Mouse (Mus musculus) c-Kit-positive CD71-positive TER-119-negative erythroid progenitor cells, embryonic 14.5 days (primary cell): ENCODE data around the gene Cdk2ap2.
"Not testable (repeated sequence)": the region's sequence is repeated elsewhere in the genome, so short reads cannot be mapped to it uniquely, and the experiment has no call there.

Experiments
- DNase-seq: peaks from one replicate; pipeline ENCODE4 v3.0.0-alpha.2; 2013; ENCODE audit warnings: low read depth

Gene Cdk2ap2

DNA sequence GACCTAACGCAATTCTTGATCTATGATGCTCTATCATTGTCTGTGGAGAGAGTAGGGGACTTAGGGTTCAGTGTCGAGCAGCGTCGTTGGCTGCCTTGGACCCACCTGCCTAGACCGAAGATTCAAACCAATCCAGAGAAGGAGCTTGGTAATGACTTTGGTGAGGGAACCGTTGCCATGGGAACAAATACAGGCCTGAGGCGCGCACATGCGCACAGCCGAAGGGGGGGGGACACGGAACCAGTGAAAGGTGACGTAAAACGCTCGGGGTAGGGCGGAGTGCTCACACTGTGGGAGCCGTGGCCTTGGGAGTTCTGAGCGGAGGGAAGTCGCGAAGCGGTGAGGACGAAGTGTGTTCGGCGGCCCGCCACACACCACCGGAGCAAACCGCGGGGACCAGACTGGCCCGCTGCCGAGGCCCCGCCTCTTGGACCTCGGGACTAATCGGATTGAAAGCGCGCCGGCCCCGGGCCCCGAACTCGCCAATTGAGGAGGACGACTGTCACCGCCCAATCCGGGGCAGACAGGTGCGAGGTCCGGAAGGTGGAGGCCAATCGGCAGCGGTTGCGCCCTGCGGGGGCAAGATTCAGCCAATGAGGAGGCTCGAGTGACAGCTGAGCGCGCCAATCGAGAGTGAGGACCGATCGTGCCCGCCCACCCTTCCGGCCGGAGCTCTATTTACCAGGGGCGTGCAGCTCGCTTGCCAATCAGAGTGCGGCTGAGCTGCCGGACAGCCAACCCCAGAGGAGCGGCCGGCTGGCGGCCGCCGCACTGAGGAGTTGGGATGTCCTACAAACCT is at the start of gene Cdk2ap2:
Gene Cdk2ap2 (plus strand): TSS at position 541 of the 799 bp plus-strand sequence.
- peak; percentile 97 for DNase-seq

DNA sequence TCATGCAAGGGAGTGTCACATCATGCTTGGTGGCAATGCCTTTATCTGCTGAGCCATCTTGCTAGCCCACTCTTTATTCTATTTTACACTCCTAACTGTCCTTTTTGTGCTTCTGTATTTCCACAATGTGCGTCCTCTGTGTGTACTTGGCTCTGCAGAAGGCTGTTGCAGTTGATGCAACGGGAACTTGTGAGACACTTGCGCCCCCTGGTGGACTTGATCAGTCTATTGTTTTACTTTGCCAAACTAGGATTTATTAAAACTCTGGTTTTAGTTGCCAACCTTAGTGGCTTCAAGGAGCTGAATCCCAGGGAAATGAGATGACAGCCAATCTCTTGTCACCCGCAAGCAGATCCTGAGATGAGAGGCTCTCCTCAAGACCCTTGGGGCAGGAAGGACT is 49.1 kb upstream of the Cdk2ap2 start:
- DNase-seq: peak; percentile 80

DNA sequence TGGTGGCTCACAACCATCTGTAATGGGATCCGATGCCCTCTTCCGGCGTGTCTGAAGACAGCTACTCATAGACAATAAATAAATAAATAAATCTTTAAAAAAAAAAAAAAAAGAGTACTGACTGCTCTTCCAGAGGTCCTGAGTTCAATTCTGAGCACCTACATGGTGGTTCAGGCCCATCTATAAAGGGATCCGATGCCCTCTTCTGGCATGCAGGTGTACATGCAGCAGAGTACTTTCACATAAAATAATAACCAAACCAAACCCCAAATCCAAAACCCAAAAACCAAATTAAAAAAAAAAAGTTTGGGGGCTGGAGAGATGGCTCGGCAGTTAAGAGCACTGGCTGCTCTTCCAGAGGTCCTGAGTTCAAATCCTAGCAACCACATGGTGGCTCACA is 47.9 kb upstream of the Cdk2ap2 start:
- not testable (repeated sequence) for DNase-seq

GRCm38 (mm10) chr19:4051016-4051415 is 46.0 kb upstream of the Cdk2ap2 start:
- no peak for DNase-seq

GRCm38 (mm10) chr19:4051741-4052515 is 45.1 kb upstream of the Cdk2ap2 start:
- DNase-seq: no peak

DNA sequence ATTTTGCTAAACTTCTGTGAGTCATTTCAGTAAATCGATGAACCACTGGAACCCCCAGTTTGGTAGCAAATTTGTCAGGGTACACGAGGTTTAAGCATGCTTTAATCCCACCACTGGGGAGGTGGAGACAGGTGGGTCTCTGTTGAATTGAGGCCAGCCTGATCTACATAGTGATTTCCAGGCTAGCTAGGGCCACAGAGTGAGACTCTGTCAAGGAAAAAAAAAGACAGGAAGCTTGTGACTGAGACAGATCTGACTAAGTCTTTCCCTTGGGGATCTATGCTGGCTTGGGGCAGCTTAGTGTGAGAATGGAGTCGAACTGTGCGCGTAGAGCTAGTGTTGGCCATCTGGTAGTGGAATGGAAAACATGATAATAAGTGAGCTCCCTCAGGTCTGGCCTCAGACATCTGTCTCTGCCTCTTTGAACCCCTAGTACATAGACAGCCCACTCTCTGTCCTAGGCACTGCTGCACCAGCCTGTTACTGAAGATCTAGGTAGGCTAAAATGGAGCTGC is 44.4 kb upstream of the Cdk2ap2 start:
- no peak for DNase-seq

DNA sequence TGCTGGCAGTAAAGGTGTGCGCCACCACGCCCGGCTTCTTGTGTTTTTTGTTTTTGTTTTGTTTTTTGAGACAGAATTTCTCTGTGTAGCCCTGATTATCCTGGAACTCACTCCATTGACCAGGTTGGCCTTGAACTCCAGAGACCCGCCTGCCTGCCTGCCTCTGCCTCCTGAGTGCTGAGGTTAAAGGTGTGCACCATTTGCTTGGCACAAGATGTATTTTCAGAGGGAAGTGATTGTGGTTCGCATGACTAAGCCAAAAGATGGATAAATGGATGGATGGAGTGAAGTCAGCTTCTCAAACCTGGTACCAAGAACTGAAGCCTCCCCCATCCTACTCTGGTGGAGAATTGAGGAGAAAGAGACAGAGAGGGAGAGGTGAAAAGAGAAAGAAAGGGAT is 42.4 kb upstream of the Cdk2ap2 start:
- no peak for DNase-seq

DNA sequence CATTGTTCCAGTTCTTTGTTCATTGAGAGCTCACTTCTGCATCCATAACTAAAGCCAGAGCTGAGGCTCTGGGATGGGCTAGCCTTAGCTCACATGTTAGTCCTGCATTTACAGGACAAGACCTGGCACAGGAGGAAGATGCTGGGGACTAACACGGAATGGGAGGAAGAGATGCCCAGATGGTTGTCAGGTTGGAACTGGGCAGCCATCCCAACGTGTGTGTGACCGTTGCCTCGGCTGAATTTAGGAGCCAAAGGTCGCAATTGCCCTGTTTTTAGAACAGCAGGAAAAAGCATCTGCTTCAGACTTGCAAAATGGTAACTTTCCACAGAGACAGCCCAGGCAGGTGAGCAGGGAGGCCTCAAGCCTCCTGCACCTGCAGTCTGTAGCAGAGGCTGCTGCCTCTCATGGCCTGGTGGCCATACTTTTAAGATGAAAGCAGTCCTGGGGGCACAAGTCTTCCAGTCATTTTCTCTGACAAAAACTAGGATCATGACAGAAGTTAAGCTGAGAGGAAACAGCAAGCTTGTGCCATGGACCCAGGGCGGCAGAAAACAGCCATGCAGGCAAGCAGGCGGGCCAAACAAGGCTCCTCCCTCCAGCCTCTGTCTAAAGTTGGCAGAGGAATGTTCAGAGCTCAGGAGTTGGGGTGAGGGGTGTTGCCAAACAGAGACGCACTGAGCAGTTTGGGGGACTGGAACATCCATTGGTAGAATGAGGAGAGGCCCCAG is 41.6 kb upstream of the Cdk2ap2 start:
- no peak for DNase-seq

DNA sequence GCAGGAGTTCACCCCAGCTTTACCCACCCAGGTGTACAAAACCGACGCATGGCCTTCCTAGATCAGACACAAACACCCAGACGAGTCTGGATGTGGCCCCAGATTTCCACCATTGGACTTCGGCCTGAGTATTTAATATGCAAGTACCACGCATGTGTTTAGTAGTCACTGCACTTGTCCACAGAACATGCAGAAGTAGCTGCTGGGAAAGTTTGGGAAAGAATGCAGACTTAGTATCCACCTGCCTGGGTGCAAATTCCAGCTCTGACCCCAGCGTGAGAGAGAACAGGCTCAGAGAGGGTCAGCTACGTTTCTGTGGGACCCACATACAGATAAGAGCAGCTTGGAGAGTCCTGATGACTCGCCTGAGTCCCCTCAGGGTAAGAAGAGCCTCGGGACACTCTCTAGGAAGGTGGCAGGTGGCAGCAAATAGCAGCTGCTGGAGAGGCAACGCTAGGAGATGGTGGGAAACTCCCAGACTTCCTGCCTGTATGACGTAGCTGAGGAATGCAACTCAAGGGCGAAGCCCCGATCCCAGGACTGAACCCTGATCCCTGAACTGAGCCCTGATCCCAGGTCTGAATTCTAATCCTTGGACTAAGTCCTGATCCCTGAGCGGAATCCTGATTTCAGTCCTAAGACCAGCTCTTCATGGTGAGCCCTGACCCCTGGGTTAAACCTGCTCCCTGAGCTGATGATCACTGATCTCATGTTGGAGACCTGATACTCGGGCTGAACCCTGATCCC is 40.9 kb upstream of the Cdk2ap2 start:
- DNase-seq: no peak

DNA sequence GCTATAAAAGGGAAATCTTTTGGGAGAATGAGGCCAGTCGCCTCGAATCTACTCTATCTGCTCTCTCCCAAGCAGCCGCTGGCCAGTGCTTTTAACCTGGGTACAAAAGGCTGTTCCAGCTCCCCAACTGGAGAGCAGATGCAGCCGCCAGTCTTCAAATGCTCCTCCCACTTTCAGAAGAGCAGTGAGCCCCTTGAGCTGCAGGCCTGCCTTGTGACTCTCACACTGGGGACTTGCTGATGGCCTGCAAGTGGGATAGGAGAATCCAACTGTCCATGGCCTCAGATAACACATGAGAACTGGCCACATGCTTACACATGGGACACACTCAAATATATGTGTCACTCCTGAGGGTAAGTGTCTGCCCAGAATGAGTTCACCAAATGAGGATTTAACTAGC is 40.3 kb upstream of the Cdk2ap2 start:
- no peak for DNase-seq

GRCm38 (mm10) chr19:4057389-4057788 is 39.6 kb upstream of the Cdk2ap2 start:
- DNase-seq: no peak

DNA sequence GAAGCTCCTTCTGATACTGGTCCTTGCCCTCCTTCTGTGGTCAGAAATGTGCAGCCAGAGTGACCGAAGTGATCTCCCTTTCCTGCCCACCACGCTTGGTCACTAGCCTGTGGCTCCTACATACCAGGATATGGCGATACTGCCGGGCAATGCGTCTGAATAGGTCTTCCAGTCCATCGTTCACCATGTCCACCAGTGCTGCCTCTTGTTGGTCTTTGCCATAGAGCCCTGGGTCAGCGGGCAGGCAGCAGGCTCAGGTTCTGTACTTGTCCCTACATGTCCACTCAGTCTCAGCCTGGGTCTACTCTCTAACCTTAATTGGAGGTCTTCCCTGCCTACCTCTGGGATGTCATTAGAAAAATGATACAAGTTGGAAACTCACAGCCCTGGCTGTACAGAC is 39.0 kb upstream of the Cdk2ap2 start:
- no peak for DNase-seq

DNA sequence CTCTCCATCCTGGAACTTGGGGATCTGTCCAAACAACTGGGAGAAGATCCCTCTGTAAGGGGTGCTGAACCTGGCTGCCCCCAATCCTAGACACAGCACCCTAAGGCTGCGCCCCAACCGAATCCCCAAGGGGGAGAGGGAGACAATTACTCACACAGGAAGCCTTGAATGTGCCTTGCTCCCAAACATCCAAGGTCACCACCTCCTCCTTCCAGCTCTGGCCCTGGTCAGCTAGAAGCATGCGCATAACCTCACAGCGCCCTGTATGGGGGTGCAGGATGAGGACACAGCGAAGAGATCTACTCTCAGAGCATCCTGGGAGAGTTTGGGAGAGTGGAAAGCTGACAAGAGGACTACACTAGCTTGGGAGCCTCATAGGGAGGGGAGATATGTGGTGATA is 38.4 kb upstream of the Cdk2ap2 start:
- DNase-seq: no peak

DNA sequence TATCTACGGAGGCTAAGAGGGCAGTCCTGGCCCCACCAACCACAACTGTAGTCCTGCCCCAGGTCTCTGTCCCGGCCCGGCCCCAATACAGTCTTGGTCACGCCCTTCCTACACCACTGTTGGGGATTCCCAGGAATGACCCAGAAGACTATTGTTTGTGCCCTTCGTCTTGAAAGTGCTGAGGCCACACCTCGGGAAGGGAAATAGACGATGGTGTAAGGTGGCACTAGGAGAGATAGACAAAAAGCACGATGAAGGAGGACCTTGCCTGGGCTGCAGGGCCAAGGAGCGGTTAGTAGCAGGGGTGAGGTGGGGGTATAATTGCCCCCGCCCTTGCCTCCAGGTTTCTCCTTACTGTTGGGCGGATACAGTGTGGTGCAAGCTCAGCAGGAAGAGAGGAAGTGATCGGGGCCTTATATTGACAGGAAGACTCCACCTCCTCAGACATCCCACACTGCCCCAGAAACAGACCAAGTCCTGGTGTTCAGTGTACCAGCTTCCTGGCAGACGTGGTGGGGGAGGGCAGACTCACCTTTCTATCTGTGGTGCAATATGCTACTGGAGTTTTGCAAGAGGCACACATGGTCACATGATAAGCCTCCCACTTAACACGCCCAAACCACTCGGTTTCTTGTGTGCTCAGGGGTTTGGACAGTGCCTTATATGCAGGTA is 37.8 kb upstream of the Cdk2ap2 start, which contains the start of gene Gstp3:
Gene Gstp3 (minus strand): TSS at position 501 of the 672 bp plus-strand sequence.
- peak; percentile 63 for DNase-seq

DNA sequence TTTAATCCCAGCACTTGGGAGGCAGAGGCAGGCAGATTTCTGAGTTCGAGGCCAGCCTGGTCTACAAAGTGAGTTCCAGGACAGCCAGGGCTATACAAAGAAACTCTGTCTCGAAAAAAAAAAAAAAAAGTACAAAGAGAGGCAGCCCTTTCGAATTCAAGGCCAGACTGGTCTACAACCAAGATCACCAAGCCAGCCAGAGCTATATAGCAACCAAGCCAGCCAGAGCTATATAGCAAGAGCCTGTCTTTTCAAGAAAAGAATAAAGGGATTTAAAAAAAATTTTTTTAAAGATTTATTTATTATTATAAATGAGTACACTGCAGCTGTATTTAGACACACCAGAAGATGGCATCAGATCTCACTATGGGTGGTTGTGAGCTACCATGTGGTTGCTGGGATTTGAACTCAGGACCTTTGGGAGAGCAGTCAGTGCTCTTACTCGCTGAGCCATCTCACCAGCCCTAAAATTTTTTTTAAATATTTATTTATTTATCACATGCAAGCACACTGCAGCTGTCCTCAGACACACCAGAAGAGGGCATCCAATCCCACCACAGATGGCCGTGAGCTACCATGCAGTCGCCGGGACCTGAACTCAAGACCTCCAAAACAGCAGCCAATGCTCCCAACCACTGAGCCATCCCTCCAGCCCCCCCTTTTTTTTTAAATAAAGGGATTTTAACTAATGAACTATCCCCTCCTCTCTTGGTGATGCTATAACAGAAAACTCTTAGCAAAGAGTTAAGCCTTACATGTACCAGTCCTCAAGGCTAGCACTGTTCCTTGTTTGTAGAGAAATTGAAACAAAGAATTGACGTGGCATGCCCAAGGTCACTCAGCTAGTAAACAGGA is 36.7 kb upstream of the Cdk2ap2 start:
- not testable (repeated sequence) for DNase-seq

- DNase-seq: no peak
These were observed 36.0 kb upstream of the Cdk2ap2 start for GRCm38 (mm10) chr19:4060899-4061465.

DNA sequence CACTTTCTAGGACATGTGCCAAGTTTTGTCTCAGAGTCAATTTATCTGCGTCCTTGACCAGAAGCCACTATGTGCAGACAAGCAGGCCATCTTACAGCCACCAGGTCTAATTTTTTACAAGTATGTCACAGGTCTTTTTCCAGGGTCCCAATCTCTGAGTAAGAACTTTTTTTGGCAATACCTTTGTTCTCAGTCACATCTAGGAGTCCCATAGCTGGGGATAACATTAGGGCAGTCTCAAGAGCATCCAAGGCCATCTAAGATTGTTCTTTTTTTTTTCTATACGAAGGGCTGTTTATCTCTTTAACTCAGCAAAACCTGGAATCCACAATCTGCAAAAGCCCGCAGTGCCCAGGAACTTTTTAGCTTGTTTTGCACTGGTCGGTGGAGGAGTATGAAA is 33.6 kb upstream of the Cdk2ap2 start:
- not testable (repeated sequence) for DNase-seq

DNA sequence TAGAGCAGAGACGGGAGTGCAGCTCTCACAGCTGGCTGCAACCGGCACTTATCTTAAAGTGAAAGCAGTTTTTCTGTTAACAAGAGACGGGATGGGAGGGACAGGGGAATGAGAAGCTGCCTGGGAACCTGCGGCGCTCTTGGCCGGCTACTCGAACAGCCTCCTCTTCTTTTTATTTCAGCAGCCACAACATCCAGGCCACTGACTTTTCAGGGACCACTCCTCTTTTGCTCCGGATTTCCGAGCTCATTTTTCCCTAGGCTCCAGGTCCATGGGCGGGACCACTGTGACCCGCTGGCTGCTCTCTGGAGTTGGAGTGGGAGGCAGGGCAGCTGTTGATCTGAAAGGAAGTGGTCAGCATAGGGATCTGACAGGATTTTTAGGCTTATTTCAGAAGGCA is 32.5 kb upstream of the Cdk2ap2 start:
- not testable (repeated sequence) for DNase-seq

- no peak for DNase-seq
These were observed 30.7 kb upstream of the Cdk2ap2 start for GRCm38 (mm10) chr19:4066280-4066679.

DNA sequence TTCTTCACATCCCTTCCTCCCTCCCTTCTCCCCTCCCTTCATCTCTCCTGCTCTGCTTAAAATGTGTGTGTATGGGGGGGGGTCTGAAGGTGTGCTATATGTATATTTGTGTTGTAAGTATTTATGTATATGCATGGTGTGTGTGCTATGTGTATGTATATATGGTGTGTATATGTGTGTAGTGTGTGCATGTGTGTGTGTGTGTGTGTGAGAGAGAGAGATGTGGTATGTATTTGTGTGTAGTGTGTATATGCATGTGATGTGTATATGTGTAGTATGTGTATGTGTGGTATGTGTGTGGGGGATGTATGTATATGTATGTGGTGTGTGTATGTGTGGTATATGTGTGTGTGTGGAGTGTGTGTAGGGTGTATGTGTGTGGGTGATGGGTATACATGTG is 30.1 kb upstream of the Cdk2ap2 start:
- no peak for DNase-seq
